Mouse (Mus musculus) heart, adult 2 months (tissue): ENCODE data around the gene Rdh19.

Experiments used
- CTCF ChIP-seq: fragments of 200-600 bp; IDR thresholded peaks from 2 replicates; pipeline ENCODE4 v1.8.1; 2022; ENCODE audit warnings: antibody characterized with exemption, mild to moderate bottlenecking, moderate library complexity
- EP300 ChIP-seq: fragments of 200-500 bp; IDR thresholded peaks from 2 replicates; pipeline ENCODE4 v1.6.1; 2011; ENCODE audit warnings: low read depth, low read length, control low read depth; ENCODE audit not compliant: insufficient read depth
- POLR2A ChIP-seq: fragments of 200-500 bp; IDR thresholded peaks from 2 replicates; pipeline ENCODE4 v1.6.1; 2011; ENCODE audit warnings: mild to moderate bottlenecking, low read depth, low read length, control low read depth; ENCODE audit not compliant: insufficient read depth

GRCm38 (mm10) chr10:127856376-127856775, 6.6 kb downstream of the Rdh19 start:
- TF ChIP-seq CTCF, result no peak
- no peak for TF ChIP-seq POLR2A
- no peak for TF ChIP-seq EP300
